Mouse (Mus musculus): ENCODE measurements around the gene Lemd1. TPM values are rescaled to one million over a fixed set of nuclear protein-coding genes. Genes with fewer than 3 reads are reported as not detected.
A peak's percentile ranks its signal among the peaks of the same experiment; 100 is the strongest.
"Not testable (repeated sequence)": the region's sequence is repeated elsewhere in the genome, so short reads cannot be mapped to it uniquely, and the experiment has no call there.

Lemd1 gene
- total RNA-seq, 1 experiment from 2014 or later = not detected

- no peak for ATAC-seq (ENCODE audit: extremely low read depth, insufficient number of reproducible peaks, low FRiP score, poor library complexity, severe bottlenecking)
Observed at GRCm38 (mm10) chr1:132277124-132277523, 85.9 kb downstream of the Lemd1 start.

- ATAC-seq (ENCODE audit: extremely low read depth, insufficient number of reproducible peaks, low FRiP score, poor library complexity, severe bottlenecking) = not testable (repeated sequence)
Observed at GRCm38 (mm10) chr1:132280636-132281035, 89.4 kb downstream of the Lemd1 start.

DNA sequence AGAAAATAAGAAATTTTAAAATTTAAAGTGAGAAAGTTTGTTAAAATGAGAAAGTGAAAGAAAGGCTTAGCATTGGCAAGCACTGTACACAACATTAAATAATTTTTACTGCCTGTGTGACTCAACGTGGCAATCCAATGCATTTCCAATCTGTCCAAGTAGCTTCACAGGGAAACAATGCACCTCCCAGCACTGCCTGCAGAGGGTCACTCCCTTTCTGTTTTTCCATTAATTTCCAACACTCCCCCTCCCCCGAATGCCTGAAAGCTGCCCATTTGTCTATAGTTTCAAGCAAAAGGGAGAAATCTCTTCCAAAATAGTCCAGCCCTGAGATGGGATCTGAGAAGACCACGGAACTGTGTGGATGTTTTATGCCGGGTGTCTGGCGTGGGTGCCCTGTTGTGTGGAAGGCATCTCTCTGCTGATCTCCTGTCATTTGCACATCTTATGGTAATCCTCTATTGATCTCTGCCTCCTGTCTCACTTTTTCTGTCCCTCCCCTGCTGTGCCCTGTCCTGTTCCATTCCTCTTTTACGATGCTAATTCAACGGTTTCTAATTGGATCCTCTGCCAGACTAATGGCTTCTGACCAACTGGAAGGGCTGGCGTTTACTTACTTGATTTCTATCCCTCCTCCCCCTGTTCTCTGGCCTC lies 90.4 kb downstream of the Lemd1 start:
- no peak for ATAC-seq (ENCODE audit: extremely low read depth, insufficient number of reproducible peaks, low FRiP score, poor library complexity, severe bottlenecking)

- no peak for ATAC-seq (ENCODE audit: extremely low read depth, insufficient number of reproducible peaks, low FRiP score, poor library complexity, severe bottlenecking)
Observed at GRCm38 (mm10) chr1:132282177-132282536, 90.9 kb downstream of the Lemd1 start.

DNA sequence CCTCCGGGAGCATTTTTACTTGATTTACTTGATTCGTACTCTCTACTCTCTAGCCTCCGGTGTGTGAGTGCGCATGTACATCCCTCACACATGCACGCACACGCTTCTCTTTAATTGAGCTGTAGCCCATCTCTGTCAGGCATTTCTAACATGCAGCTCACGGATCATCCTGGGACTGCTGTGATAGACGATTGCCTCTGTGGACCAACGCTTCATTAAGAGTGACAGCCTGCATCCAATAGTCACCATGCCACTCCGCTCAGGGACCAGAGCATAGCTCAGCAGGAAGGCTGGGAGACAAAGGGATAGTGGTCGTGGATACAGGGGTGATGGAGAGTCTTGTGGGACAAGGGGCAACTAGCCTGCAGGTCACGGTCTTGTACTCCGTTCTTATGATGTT lies 91.8 kb downstream of the Lemd1 start:
- no peak for ATAC-seq (ENCODE audit: extremely low read depth, insufficient number of reproducible peaks, low FRiP score, poor library complexity, severe bottlenecking)

DNA sequence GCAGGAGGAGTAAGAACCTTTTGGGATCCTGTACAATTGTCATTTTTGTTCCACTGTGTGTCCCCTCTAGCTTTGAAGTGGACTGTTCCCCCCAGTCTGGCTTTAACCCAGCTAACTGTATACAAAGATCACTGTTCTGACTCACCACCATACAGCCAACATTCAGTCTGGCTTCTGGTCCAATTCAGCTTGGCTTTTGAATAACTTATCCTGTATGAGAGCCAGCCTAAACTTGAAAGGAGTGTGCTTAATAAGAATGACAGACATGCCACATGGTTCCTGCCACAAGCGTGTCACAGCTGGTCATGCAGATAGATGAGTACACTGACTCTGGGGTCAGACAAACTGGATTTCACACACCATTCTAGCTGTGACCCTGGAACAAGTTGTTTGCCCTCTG lies 95.5 kb downstream of the Lemd1 start:
- no peak for ATAC-seq (ENCODE audit: extremely low read depth, insufficient number of reproducible peaks, low FRiP score, poor library complexity, severe bottlenecking)

DNA sequence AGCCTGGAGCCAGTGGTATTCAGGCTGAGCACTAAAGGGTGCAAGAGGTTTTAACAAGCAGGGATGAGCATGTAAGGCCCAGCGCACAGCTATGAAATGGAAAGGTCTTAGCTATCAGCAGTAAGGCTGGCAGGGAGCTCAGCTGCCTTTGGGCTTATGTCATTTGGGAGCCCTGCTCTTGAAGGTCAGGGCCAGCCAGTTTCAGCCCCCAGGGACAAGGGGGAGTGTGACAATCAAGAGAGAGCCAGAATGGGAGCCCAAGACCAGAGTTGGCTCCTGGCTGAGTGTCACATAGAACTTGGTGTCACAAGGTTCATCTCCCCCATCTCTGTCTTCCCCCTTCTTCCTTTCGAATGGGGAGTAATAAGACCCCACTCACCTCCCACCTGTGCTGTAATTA lies 96.2 kb downstream of the Lemd1 start:
- ATAC-seq (ENCODE audit: extremely low read depth, insufficient number of reproducible peaks, low FRiP score, poor library complexity, severe bottlenecking) = no peak

- ATAC-seq (ENCODE audit: extremely low read depth, insufficient number of reproducible peaks, low FRiP score, poor library complexity, severe bottlenecking) = no peak
Observed at GRCm38 (mm10) chr1:132287991-132288451, 96.8 kb downstream of the Lemd1 start.

DNA sequence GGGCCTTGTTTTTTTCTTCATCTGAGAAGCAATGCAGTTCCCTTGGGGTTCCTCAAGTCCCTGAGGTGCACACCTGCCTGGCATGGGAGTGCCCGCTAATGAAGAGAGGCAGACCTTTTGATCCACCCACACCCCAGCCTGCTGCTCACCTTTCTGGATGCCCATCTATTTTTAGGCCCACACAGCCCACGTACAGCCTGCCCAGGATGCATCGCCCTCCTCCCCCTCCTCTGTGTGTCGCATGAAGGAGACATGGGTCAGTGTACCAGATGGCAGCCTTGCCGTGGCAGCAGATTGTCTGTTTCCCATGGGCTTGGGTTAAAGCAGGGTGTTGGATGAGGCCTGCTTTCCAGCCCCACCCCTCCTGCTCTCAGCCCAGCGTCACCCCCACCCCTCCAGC lies 98.7 kb downstream of the Lemd1 start:
- ATAC-seq (ENCODE audit: extremely low read depth, insufficient number of reproducible peaks, low FRiP score, poor library complexity, severe bottlenecking) = peak; percentile 25; the same call in 1 of the 2 replicates

DNA sequence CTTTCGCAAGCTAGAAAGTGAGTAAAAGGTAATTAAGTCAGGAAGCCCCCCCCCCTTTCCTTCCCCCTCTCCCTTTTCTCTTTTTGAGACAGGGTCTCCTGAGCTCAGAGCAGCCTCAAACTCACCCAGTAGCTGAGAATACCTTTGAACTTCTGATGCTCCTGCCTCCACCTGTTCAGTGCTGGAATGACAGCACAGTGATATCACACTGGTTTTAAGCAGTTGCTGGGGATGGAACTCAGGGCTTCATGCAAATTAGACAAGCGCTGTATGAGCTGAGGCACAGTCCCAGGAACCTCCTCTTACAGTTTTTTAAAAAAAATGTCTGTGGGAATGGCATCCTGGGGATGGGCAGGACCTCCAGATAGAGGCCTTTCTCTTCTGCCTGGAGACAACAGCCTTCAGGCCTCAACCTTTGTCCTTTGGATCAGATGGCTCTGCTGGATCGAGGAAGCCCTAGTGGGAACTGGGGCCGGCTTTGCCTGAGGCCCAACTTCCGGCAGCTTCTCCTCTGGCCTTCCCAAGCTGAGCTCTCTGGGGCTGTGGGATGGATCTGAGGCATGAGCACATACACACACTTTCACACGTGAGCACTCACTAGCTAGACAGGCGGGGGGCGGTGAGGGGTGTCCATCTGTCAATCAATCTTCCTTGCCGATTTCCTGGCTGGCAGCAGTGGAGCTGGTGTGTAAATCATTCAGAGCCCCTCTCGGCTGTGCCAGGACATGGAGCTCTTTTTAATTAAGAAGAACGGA lies 99.9 kb downstream of the Lemd1 start:
- ATAC-seq (ENCODE audit: extremely low read depth, insufficient number of reproducible peaks, low FRiP score, poor library complexity, severe bottlenecking) = no peak

DNA sequence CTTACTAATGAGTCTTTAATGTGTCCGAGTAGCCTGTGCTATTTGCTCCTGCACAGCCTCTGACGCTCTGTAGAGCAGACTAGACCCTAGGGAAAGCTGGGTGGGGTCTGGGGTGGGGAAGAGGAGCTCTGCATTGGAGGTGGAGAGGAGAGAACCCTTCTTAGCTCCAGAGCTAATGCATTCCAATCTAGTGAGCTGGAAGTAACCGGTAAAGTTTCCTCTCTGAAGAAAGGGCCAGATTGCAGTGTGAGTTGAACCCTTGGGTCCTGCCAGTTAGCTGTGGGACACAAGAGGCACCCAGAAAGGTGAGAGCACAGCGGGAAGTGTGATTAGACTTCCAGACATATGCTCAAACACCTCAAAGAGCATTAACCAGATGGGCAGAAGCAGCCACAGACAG lies 100.5 kb downstream of the Lemd1 start:
- ATAC-seq (ENCODE audit: extremely low read depth, insufficient number of reproducible peaks, low FRiP score, poor library complexity, severe bottlenecking) = no peak

DNA sequence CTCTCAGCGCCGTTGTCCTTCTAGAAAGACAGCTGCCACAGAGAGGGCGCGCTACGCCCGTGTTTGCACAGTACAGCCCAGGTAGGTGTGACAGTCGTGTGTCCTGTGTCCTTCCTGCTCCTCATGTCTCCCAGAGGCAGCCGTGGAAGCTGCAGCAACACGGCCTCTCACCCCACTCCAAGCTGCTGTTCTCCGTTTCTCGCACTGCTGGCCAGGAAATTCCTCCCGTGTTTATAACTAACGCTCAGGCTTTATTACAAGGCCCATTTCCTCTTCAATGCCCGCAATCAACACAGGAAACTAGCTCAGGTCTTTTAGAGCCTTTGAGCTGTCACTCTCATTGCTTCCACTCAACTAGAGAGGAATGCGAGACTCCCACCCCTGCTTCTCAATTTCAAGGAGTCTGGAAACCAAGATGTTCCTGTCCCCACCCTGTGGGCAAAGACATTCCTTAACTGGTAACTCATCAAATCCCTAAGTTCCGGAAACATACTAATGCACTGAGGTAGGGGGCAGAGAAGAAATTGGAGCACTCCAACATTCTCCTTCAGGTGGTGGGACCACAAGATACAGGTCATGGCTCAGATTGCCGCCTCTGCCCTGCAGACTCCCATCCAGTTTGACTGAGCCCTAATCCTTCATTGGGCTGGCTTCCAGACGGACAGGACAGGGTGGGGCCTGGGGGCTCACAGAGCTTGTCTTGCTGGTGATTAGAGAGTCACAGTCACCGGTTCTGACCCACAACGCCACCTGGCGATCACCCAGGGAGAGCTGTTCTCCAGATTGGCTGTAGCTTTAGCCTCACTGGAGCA lies 101.3 kb downstream of the Lemd1 start:
- 0 out of 2 replicates have a peak, but pooled peaks have one; percentile 10 for ATAC-seq (ENCODE audit: extremely low read depth, insufficient number of reproducible peaks, low FRiP score, poor library complexity, severe bottlenecking)

- ATAC-seq (ENCODE audit: extremely low read depth, insufficient number of reproducible peaks, low FRiP score, poor library complexity, severe bottlenecking) = no peak
Observed at GRCm38 (mm10) chr1:132295506-132295905, 104.3 kb downstream of the Lemd1 start.

- ATAC-seq (ENCODE audit: extremely low read depth, insufficient number of reproducible peaks, low FRiP score, poor library complexity, severe bottlenecking) = no peak
Observed at GRCm38 (mm10) chr1:132296051-132296450, 104.8 kb downstream of the Lemd1 start.

GRCm38 (mm10) chr1:132298425-132298800 lies 107.2 kb downstream of the Lemd1 start, which contains the start of gene Klhdc8a:
Gene Klhdc8a (plus strand): TSS chr1:132298626.
- ATAC-seq (ENCODE audit: extremely low read depth, insufficient number of reproducible peaks, low FRiP score, poor library complexity, severe bottlenecking) = peak; percentile 11

DNA sequence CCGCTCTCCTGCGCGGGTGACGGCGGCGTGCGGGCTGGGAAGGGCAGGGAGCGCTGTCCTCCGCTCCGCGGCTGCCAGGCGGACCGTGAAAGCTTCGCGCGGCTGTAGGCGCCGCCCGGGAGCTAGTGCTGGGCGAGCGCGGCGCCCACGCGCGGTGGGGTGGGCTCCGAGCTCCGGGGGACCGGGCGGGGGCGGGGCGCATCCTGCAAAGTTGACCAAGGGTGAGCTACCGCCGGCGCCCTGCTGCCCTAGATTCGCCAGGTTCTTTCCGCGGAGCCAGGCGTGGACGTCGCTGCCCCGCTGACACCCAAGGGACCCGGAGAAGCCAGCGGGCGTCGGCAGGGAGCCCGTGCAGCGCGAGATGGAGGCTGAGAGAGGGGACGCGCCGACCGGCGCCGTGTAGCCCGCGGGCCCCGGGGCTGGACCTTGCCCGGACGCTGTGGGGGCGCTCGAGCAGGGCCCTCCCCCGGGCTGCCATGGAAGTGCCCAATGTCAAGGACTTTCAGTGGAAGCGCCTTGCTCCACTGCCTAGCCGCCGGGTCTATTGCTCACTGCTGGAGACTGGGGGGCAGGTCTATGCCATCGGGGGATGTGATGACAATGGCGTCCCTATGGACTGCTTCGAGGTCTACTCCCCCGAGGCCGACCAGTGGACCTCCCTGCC lies 107.7 kb downstream of the Lemd1 start:
- ATAC-seq (ENCODE audit: extremely low read depth, insufficient number of reproducible peaks, low FRiP score, poor library complexity, severe bottlenecking) = no peak

DNA sequence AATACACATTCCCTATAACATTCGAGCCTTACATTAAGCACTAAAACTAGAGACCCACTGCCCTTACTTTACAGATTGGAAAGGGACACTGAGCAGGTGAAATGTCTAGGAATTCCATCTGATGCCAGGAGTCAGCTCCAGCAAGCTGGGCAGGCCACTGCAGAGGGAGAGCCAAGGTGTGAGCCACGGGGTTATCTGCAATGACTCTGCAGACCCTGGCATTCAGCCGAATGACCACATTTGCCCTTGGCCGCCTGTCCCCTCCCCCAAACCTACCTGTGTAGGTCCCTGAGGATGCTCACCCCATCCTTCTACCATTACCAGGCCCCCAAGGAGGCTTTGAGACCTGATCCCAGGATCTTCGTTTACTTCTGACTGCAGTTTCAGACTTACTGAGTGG lies 108.5 kb downstream of the Lemd1 start:
- no peak for ATAC-seq (ENCODE audit: extremely low read depth, insufficient number of reproducible peaks, low FRiP score, poor library complexity, severe bottlenecking)

- no peak for ATAC-seq (ENCODE audit: extremely low read depth, insufficient number of reproducible peaks, low FRiP score, poor library complexity, severe bottlenecking)
Observed at GRCm38 (mm10) chr1:132301242-132301641, 110.0 kb downstream of the Lemd1 start.

GRCm38 (mm10) chr1:132302341-132302866 lies 111.2 kb downstream of the Lemd1 start:
- ATAC-seq (ENCODE audit: extremely low read depth, insufficient number of reproducible peaks, low FRiP score, poor library complexity, severe bottlenecking) = no peak

All from neutrophil, adult 5-6 weeks (primary cell).